Comparison of ENCODE assay signal across 24 mouse cellular contexts in genomic region chr2:73150526-73150925, GRCm38 (mm10).
A peak's percentile ranks its signal among the peaks of the same experiment; 100 is the strongest.
DNase-seq lines count a peak whose midpoint lies in the region; ATAC-seq and TF ChIP-seq lines count a peak whose summit lies in the region.
"Had no signal": no experiment of that assay in that cellular context is flagged by ENCODE, and none has a peak within 500 bp of the region (broad histone marks: within the 10 kb centered on the region; RNA-seq: fewer than 3 reads in every experiment).

No protein-coding gene starts in this region.

- H3K4me3 ChIP-seq in heart, adult 2 months, result no peak overlapping the region
- H3K4me3 ChIP-seq in lung, embryonic 14.5 days (ENCODE audit: low read depth, low read length), result no peak overlapping the region
- H3K4me3 ChIP-seq in MEL (ENCODE audit: control insufficient read depth in 1 of 2, insufficient read depth in 1 of 2, low read depth in 2 of 2, low read length in 2 of 2), result no peak overlapping the region
- H3K4me3 ChIP-seq: embryonic facial prominence, embryonic 12.5 days; heart, embryonic 15.5 days; hindbrain, embryonic 15.5 days; midbrain, embryonic 12.5 days had no signal

- peak; percentile 64 to 70 for DNase-seq in cerebellum, postnatal 10 days
- DNase-seq in heart, postnatal 4 days, result peak; percentile 17
- DNase-seq in heart, adult 2 months, result no peak
- peak; percentile 74 for DNase-seq in lung, embryonic 14.5 days
- no peak for DNase-seq in lung, postnatal 36 days
- DNase-seq in MEL (ENCODE audit: low read depth, low spot score), result peak; percentile 57
- DNase-seq in layer of hippocampus, postnatal 14 days (ENCODE audit: low spot score in 2 of 2), result no peak
- DNase-seq: adrenal gland, postnatal 14 days; B cell, adult 2 months; lung, adult 2 months; retina, postnatal 1 day; spleen, adult 18-20 months; thymus, adult 18-20 months had no signal

- H3K4me2 ChIP-seq in lung, embryonic 14.5 days, result no peak overlapping the region
- H3K4me2 ChIP-seq: embryonic facial prominence, embryonic 12.5 days; heart, embryonic 15.5 days; hindbrain, embryonic 15.5 days; liver, embryonic 11.5 days; midbrain, embryonic 12.5 days had no signal

- H3K27me3 ChIP-seq in heart, adult 2 months (ENCODE audit: control insufficient read depth, insufficient read depth, low read length), result no peaks in the 10 kb centered on the region
- no peaks in the 10 kb centered on the region for H3K27me3 ChIP-seq in lung, embryonic 14.5 days (ENCODE audit: insufficient read depth, low read length)
- H3K27me3 ChIP-seq in MEL (ENCODE audit: control insufficient read depth in 1 of 2, insufficient read depth in 2 of 2, low read length in 2 of 2), result no peaks in the 10 kb centered on the region; a peak in 1 of 4 replicates
- H3K27me3 ChIP-seq: embryonic facial prominence, embryonic 12.5 days; heart, embryonic 15.5 days; hindbrain, embryonic 15.5 days; midbrain, embryonic 12.5 days; Patski had no signal

- no peak overlapping the region for H3K9ac ChIP-seq in heart, adult 2 months (ENCODE audit: low read depth, low read length)
- no peak overlapping the region for H3K9ac ChIP-seq in lung, embryonic 14.5 days
- no peak overlapping the region for H3K9ac ChIP-seq in MEL (ENCODE audit: control insufficient read depth, low read depth, low read length, poor library complexity, severe bottlenecking)
- H3K9ac ChIP-seq: embryonic facial prominence, embryonic 12.5 days; heart, embryonic 15.5 days; hindbrain, embryonic 15.5 days; midbrain, embryonic 12.5 days had no signal

- no peaks in the 10 kb centered on the region for H3K79me2 ChIP-seq in heart, adult 2 months (replicated peaks; ENCODE audit: control insufficient read depth, insufficient read depth, low read length)
- H3K79me2 ChIP-seq in MEL (ENCODE audit: control insufficient read depth, insufficient read depth, low read length, poor library complexity), result no peaks in the 10 kb centered on the region

- no peak for ATAC-seq in cerebellum, adult (ENCODE audit: insufficient number of reproducible peaks, low FRiP score, low TSS enrichment)
- no peak for ATAC-seq in lung, embryonic 14.5 days (ENCODE audit: insufficient read depth)
- ATAC-seq: activated CD4-positive, CD25-positive, alpha-beta regulatory T cell, adult 4 months; intestine, postnatal 0 days; Patski had no signal

- TF ChIP-seq CTCF in heart, adult 2 months (IDR thresholded peaks at IDR 0.05), result no peak
- TF ChIP-seq CTCF in lung, embryonic 14.5 days (IDR thresholded peaks at IDR 0.05; ENCODE audit: low read depth), result no peak
- TF ChIP-seq CTCF in MEL (IDR thresholded peaks at IDR 0.05 in 2 of 3, conservative IDR thresholded peaks at IDR 0.05 in 1 of 3; ENCODE audit: control insufficient read depth in 1 of 3, insufficient read depth in 1 of 3, low read depth in 2 of 3, low read length in 3 of 3, poor library complexity in 1 of 3, severe bottlenecking in 1 of 3), result no peak

- no peak for TF ChIP-seq POLR2A in heart, adult 2 months (IDR thresholded peaks at IDR 0.05; ENCODE audit: insufficient read depth, low read depth, low read length)
- no peak for TF ChIP-seq POLR2A in MEL (IDR thresholded peaks at IDR 0.05; ENCODE audit: control insufficient read depth in 1 of 2, insufficient read depth in 1 of 2, low read depth in 1 of 2, low read length in 2 of 2, poor library complexity in 1 of 2)

- H3K9me3 ChIP-seq in lung, embryonic 14.5 days (ENCODE audit: low read depth, low read length), result no peaks in the 10 kb centered on the region
- H3K9me3 ChIP-seq in MEL (replicated peaks; ENCODE audit: insufficient read depth, low read length), result no peaks in the 10 kb centered on the region
- H3K9me3 ChIP-seq: embryonic facial prominence, embryonic 12.5 days; heart, embryonic 15.5 days; hindbrain, embryonic 15.5 days; midbrain, embryonic 12.5 days had no signal

- no peaks in the 10 kb centered on the region for H3K36me3 ChIP-seq in heart, adult 2 months (ENCODE audit: control insufficient read depth, insufficient read depth, low read length)
- 0 out of 2 replicates have a peak, but pooled peaks cover 2% of the 10 kb centered on the region for H3K36me3 ChIP-seq in lung, embryonic 14.5 days (ENCODE audit: insufficient read depth)
- no peaks in the 10 kb centered on the region; a peak in 1 of 4 replicates for H3K36me3 ChIP-seq in MEL (ENCODE audit: control insufficient read depth in 1 of 2, insufficient read depth in 2 of 2, low read length in 2 of 2)

- H3K27ac ChIP-seq in heart, adult 2 months, result no peak overlapping the region
- H3K27ac ChIP-seq in lung, embryonic 14.5 days (ENCODE audit: low read depth), result no peak overlapping the region
- H3K27ac ChIP-seq in MEL (ENCODE audit: control insufficient read depth, low read depth, low read length), result no peak overlapping the region
- H3K27ac ChIP-seq: embryonic facial prominence, embryonic 12.5 days; heart, embryonic 15.5 days; hindbrain, embryonic 15.5 days; kidney, postnatal 0 days; macrophage; midbrain, embryonic 12.5 days had no signal

- no peak for TF ChIP-seq RAD21 in MEL (IDR thresholded peaks at IDR 0.05; ENCODE audit: low read depth, low read length)

- intact Hi-C loops in heart, adult 2 months (cut with DNase I), result no loop called here

- no peak for TF ChIP-seq EP300 in heart, adult 2 months (IDR thresholded peaks at IDR 0.05; ENCODE audit: insufficient read depth, low read depth, low read length)
- no peak for TF ChIP-seq EP300 in MEL (IDR thresholded peaks at IDR 0.05; ENCODE audit: low read depth in 1 of 2, low read length in 2 of 2)

- no peaks in the 10 kb centered on the region for H3K4me1 ChIP-seq in heart, adult 2 months (ENCODE audit: control insufficient read depth, insufficient read depth, low read length)
- H3K4me1 ChIP-seq in lung, embryonic 14.5 days (ENCODE audit: insufficient read depth), result no peaks in the 10 kb centered on the region
- H3K4me1 ChIP-seq in MEL (ENCODE audit: control insufficient read depth in 1 of 2, insufficient read depth in 2 of 2, low read length in 2 of 2), result no peaks in the 10 kb centered on the region; a peak in 2 of 4 replicates
- H3K4me1 ChIP-seq: embryonic facial prominence, embryonic 12.5 days; heart, embryonic 15.5 days; hindbrain, embryonic 15.5 days; midbrain, embryonic 12.5 days had no signal

- 53% methylated on average over 3 of the region's 3 CpGs for WGBS in heart, adult 2 months
- WGBS in lung, embryonic 14.5 days, result 39% methylated on average over 3 of the region's 3 CpGs

TF ChIP-seq in MEL, 35 proteins besides CTCF, POLR2A, EP300 and RAD21:
- no peak for TF ChIP-seq SMC3 (IDR thresholded peaks at IDR 0.05; ENCODE audit: low read depth, low read length)
- no peak for TF ChIP-seq ELF1 (IDR thresholded peaks at IDR 0.05; ENCODE audit: low read depth, low read length)
- TF ChIP-seq HCFC1 (IDR thresholded peaks at IDR 0.05; ENCODE audit: low read depth, low read length), result no peak
- no peak for TF ChIP-seq NELFE (IDR thresholded peaks at IDR 0.05; ENCODE audit: low read depth, low read length)
- TF ChIP-seq ZMIZ1 (IDR thresholded peaks at IDR 0.05; ENCODE audit: low read depth, low read length), result no peak
- TF ChIP-seq CHD2 (IDR thresholded peaks at IDR 0.05; ENCODE audit: low read length), result no peak
- TF ChIP-seq JUND (IDR thresholded peaks at IDR 0.05; ENCODE audit: low read depth, low read length), result no peak
- TF ChIP-seq POLR2AphosphoS2 (IDR thresholded peaks at IDR 0.05; ENCODE audit: low read length), result no peak

Comparison
In these comparisons a context has a peak if more than half of its experiments do, and no peak if none do; other contexts are left out.
1. DNase-seq: peak in cerebellum, postnatal 10 days (2 of 2), heart, postnatal 4 days (single experiment), lung, embryonic 14.5 days (single experiment) and MEL (single experiment); none in heart, adult 2 months (0 of 2), lung, postnatal 36 days (single experiment) and layer of hippocampus, postnatal 14 days (0 of 2).